Mouse (Mus musculus): ENCODE measurements at regions not wholly inside any gene's neighbourhood (a gene's known extent, or its start where the extent isn't known, plus 50 kb on each side); places are given as distances from the start of the nearest gene placed in this dataset.

DNA sequence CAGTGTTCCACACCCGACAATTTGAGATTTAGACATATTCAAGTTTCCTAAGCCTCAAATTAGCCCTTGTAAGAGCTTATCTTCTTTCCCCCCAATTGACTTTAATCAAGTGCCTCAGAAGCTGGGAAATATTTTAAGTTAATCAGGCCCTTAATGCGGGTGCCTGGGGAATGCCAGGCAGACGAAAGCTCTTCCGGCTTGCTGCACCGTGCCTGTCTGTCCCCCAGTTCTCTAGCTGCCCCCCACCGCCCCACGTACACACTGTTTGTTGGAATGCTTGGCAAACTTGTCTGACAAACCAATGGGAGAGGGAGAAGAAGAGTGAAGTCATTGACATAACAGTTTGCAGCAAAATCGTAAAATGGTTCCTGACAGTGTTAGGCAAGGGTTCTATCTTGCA lies 226.9 kb upstream of the Cdh5 start:
- DNase-seq (ENCODE audit: low spot score in 2 of 2) = no peak

DNA sequence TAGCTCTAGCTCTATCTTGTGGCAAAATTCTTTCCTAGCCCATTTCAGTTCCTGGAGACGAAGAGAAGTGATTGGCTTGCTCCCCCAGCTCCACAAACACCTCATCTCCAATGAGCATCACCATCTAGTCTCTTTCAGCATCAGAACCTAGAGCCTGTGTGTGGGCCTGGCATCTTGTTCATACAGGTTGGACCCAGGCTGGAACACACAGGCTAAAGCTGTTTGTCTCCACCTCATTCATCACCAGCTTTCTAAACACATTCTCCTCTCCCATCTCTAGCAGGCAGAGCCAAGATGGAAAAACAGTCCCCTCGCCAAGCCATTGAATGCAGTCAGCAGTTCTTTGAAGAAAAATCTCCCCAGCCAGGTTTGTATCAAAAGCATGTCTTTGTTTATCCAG lies 221.9 kb upstream of the Cdh5 start:
- no peak for DNase-seq (ENCODE audit: low spot score in 2 of 2)

DNA sequence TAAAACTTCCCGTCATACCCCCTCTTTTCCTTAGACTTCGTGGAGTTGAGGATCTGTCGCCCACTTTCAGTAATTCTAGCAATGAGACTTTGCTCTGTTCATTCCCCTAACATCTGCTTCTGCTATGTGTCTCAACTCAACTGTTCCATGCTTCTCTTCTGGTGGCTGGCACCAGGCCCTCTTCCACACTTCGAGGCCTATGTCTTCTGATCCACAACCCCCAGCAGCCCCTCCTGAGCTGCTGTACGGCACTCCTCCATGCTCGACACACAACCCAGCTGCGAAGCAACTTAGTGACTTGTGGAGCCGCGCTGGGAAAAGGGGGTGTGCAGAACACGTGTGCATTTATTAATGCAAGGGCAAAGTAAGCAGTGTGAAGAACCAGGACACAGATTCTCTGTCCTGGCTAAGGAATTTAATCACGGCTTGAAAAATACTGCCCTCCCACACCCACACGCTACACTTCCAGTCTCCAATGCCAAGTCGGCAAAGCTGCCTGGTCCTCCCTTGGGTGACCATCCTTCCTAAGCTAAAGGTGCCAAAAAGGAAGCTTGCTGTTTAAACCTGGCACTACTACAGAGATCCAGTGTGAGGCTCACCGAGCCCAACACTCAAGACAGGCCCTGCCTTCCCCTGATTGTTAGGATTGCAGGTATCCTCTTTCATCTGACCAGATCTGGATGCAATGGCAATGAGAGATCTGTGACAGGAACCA lies 220.8 kb upstream of the Cdh5 start:
- no peak for DNase-seq (ENCODE audit: low spot score in 2 of 2)

- no peak for DNase-seq (ENCODE audit: low spot score in 2 of 2)
These were observed 220.3 kb upstream of the Cdh5 start for GRCm38 (mm10) chr8:103881146-103881486.

GRCm38 (mm10) chr8:103884873-103885780 lies 216.3 kb upstream of the Cdh5 start:
- no peak for DNase-seq (ENCODE audit: low spot score in 2 of 2)

DNA sequence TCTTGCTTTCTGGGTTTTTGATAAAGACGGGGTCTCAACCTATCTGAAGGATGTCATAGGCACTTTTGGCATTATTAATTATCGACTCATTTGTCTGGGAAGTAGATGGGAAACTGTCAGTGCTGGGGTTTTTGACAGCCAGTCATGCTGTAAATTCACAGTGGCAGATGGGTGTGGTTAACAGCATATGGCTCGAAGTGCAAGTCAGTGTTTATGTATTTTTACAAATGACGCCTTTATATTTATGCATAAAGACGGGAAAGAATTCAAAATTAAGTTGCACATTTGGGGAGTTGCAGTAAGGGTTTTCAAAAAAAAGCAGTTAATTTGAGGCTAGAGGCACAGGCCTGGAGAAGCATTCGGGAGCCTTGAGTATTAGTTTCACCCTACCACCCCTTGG lies 206.8 kb upstream of the Cdh5 start:
- DNase-seq (ENCODE audit: low spot score in 2 of 2) = no peak

DNA sequence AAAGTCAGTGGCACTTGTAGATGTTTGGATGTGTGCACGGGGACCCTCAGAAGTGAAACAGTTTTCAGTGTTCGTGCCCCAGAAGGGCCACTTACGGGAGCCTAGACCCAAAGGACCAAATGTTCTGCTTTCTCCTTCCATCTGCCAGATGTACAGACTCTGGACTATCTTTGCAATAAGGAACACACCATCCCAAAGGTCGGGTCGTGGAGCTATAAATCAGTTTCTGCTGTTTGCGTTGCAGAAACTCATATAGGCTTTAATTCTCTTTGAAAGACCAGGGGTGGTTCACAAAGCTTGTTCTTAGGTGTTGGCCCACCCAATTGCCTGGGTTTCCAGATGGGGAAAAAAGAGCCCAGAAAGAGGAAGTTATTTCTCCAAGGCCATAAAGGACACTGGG lies 206.3 kb upstream of the Cdh5 start:
- DNase-seq (ENCODE audit: low spot score in 2 of 2) = no peak

- peak in 1 of 2 experiments; percentile 15 for DNase-seq (ENCODE audit: low spot score in 2 of 2)
These were observed 204.0 kb upstream of the Cdh5 start for GRCm38 (mm10) chr8:103897463-103897862.

- no peak for DNase-seq (ENCODE audit: low spot score in 2 of 2)
These were observed 198.9 kb upstream of the Cdh5 start for GRCm38 (mm10) chr8:103902516-103902915.

GRCm38 (mm10) chr8:103903635-103904034 lies 197.8 kb upstream of the Cdh5 start:
- DNase-seq (ENCODE audit: low spot score in 2 of 2) = no peak

- no peak for DNase-seq (ENCODE audit: low spot score in 2 of 2)
These were observed 193.8 kb upstream of the Cdh5 start for GRCm38 (mm10) chr8:103907662-103908061.

DNA sequence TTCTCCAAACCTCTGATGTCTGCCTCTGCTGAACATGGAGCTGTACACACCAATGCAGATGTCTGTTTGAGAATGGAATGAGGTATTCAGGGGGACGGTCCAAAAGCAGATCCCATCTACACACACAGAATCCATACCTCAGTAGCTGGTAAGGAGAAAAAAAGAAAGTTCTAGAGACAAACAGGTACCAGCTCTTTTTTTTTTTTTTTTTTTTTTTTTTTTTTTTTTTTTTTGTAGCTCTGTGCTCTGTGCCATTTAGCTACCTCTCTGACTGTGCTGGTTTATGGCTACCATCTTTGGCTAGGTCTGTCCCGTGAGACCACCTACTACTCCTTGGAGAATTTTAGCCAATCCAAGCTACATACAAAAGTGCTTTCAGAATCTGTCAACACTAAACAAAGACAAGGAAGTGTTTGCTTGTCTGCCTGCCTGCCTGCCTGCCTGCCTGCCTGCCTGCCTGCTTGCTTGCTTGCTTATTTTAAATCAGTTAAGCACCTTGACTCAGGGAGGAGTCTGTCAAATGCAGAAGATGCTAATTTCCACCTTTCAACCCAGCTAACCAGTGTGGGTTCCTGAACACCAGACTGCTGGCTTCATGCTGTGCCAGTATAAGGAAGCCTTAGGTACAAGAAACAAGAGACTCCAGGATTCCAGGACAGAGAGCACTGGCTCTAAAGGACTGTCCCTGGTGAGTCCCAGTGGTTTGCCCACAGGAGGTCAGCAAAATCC lies 190.0 kb upstream of the Cdh5 start:
- DNase-seq (ENCODE audit: low spot score in 2 of 2) = no peak

DNA sequence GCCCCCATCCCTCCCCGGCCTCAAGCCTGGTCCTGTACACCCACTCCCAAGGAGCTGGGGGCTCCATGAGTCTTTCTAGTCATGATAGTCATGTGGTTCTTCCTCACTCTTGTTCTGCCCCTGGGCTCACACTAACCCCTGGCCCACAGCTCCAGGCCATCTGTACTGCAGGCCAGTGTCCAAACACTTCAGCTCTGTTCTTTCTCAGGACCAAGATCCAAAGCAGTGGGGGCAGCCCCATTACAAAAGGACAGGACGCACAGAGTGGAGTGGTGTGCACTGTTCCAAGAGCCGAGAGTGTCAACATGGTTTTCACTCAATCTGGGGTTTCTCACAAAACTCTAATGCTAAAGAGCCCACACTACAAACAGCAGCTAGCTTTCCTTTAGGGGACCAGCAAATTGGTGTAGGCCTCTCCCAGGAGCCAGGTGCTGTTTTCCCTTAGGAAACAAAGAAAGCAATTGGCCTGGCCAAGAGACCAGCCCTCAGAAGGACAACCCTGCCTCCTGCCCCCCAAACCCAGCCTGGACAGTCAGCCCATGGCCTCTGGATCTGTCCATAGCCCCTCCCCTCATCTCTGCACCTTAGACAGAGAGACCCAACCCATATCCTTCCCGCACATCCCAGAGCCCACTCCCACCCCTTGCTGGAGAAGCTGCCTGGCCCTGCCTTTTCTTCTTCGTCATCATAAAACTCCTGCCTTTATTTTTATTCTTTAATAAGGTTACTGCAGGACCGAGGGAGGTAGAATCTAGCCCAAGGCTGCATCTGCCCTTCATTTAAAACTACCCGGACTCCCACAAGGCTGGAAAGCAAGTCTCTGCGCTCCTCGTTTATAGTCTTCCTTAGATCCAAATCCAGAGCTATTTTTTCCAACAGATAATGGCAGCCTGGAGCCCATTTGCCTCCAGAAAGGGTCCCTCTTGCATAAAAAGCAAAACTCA lies 188.2 kb upstream of the Cdh5 start:
- no peak for DNase-seq (ENCODE audit: low spot score in 2 of 2)

- peak in 1 of 2 experiments; percentile 7 for DNase-seq (ENCODE audit: low spot score in 2 of 2)
These were observed 187.3 kb upstream of the Cdh5 start for GRCm38 (mm10) chr8:103913927-103914640.

DNA sequence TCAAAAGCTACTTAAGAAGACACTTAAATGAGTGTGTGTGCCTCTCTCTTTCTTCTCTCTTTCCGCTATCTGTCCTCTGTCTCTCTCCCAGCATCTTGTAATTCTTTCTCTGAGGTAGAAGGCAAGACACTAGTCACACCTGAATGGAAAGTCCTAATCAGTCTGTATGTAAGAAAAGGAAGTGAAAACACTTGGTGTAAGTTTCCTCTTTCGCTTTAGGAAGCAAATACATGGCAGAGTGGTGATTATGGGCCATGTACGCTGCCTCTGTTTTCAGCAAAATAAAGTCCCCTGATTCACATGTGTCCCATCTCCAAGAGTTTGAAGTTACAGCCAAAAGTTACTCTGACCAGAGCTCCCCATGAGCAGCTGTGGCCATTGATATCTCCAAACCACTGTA lies 182.1 kb upstream of the Cdh5 start:
- no peak for DNase-seq (ENCODE audit: low spot score in 2 of 2)

- no peak for DNase-seq (ENCODE audit: low spot score in 2 of 2)
These were observed 179.8 kb upstream of the Cdh5 start for GRCm38 (mm10) chr8:103921621-103922020.

- no peak for DNase-seq (ENCODE audit: low spot score in 2 of 2)
These were observed 178.7 kb upstream of the Cdh5 start for GRCm38 (mm10) chr8:103922746-103923145.

GRCm38 (mm10) chr8:103932681-103933080 lies 168.7 kb upstream of the Cdh5 start:
- DNase-seq (ENCODE audit: low spot score in 2 of 2) = no peak

- DNase-seq (ENCODE audit: low spot score in 2 of 2) = no peak
These were observed 164.9 kb upstream of the Cdh5 start for GRCm38 (mm10) chr8:103936491-103936890.
